Mouse (Mus musculus): ENCODE results near the gene Gm12166. TPM values are rescaled to one million over a fixed set of nuclear protein-coding genes. Genes with fewer than 3 reads are reported as not detected.
A peak's percentile ranks its signal among the peaks of the same experiment; 100 is the strongest.
"Not testable (repeated sequence)": the region's sequence is repeated elsewhere in the genome, so short reads cannot be mapped to it uniquely, and the experiment has no call there.

Gene Gm12166
- polyA plus RNA-seq, 1 experiment from 2014 or later, result 7.3 TPM

- no peak overlapping the region for H3K4me3 ChIP-seq (replicated peaks)
- H3K9me3 ChIP-seq, result no peaks in the 10 kb centered on the region
- no peak overlapping the region for H3K4me2 ChIP-seq (replicated peaks)
- H3K9ac ChIP-seq, result no peak overlapping the region
- H3K4me1 ChIP-seq (replicated peaks), result peaks cover 11% of the 10 kb centered on the region
- no peaks in the 10 kb centered on the region for H3K27me3 ChIP-seq (replicated peaks)
- no peaks in the 10 kb centered on the region for H3K36me3 ChIP-seq
- no peak overlapping the region for H3K27ac ChIP-seq
- no peak for ATAC-seq
- 64% methylated on average over 8 of the region's 8 CpGs for WGBS
These were observed 7.9 kb upstream of the Gm12166 start for GRCm38 (mm10) chr11:46059887-46060650.

DNA sequence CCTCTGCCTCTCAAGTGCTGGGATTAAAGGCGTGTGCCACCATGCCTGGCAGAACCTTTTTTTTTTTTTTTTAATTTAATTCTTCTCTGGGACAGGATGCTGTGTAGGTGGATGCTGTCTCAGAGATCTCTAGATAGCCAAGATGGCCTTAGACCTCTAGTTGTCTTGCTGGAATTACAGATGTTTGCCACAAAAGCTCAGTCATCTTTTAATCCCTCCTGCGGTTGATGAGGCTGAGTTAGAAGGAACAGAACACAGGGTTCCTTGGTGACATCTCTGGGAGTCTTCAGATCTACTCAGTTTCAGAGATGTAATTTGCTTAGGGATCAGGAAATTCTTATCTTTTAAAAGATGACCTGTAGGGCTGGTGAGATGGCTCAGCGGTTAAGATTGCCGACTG, 6.8 kb upstream of the Gm12166 start:
- Histone ChIP-seq H3K27me3 (replicated peaks) (no peaks in the 10 kb centered on the region), H3K9me3 (no peaks in the 10 kb centered on the region), H3K4me3 (replicated peaks) (no peak overlapping the region), H3K27ac (no peak overlapping the region), H3K9ac (no peak overlapping the region), H3K4me2 (replicated peaks) (no peak overlapping the region), H3K4me1 (replicated peaks) (peaks cover 8% of the 10 kb centered on the region; the same call in 1 of the 2 replicates), H3K36me3 (no peaks in the 10 kb centered on the region)
- no peak for ATAC-seq
- 93% methylated on average over 4 of the region's 4 CpGs for WGBS

DNA sequence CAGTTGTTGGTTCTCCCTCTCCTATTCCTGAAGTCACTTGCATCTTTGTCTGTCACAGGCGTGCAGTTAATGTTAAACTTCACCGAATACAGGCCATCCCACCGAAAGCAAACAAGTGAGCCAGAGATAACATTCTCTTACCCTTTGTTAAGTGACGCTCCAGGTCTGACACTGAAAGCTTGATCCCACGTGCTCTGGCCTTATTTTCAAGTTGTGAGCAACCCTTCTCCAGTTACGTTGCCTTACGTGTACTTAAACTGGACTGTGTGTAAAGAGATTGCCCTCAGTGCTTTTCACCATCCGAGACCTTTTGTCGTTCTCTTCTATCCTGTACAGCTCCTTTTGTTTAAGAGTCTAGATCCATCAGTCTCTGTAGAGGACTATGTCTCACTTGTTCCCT, 5.9 kb upstream of the Gm12166 start:
- peak overlapping the region; percentile 72; the same call in 1 of the 2 replicates for H3K9ac ChIP-seq
- no peak for ATAC-seq
- no peaks in the 10 kb centered on the region for H3K36me3 ChIP-seq
- H3K4me2 ChIP-seq (replicated peaks), result peak overlapping the region; percentile 66
- WGBS, result 19% methylated on average over 9 of the region's 9 CpGs
- no peak overlapping the region for H3K27ac ChIP-seq
- no peaks in the 10 kb centered on the region for H3K9me3 ChIP-seq
- H3K27me3 ChIP-seq (replicated peaks), result no peaks in the 10 kb centered on the region
- peak overlapping the region; percentile 65; the same call in 1 of the 2 replicates for H3K4me3 ChIP-seq (replicated peaks)
- H3K4me1 ChIP-seq (replicated peaks), result peaks cover 8% of the 10 kb centered on the region; the same call in 1 of the 2 replicates

- 0 out of 2 replicates have a peak, but pooled peaks have one; percentile 18 for ATAC-seq
- peak overlapping the region; percentile 65 for H3K4me3 ChIP-seq (replicated peaks)
- H3K27ac ChIP-seq, result peak overlapping the region; percentile 90
- 3% methylated on average over 25 of the region's 25 CpGs for WGBS
- peaks cover 8% of the 10 kb centered on the region; the same call in 1 of the 2 replicates for H3K4me1 ChIP-seq (replicated peaks)
- H3K9me3 ChIP-seq, result no peaks in the 10 kb centered on the region
- peak overlapping the region; percentile 72 for H3K9ac ChIP-seq
- no peaks in the 10 kb centered on the region for H3K36me3 ChIP-seq
- H3K4me2 ChIP-seq (replicated peaks), result peak overlapping the region; percentile 66
- no peaks in the 10 kb centered on the region for H3K27me3 ChIP-seq (replicated peaks)
These were observed 4.8 kb upstream of the Gm12166 start for GRCm38 (mm10) chr11:46056770-46057411.

DNA sequence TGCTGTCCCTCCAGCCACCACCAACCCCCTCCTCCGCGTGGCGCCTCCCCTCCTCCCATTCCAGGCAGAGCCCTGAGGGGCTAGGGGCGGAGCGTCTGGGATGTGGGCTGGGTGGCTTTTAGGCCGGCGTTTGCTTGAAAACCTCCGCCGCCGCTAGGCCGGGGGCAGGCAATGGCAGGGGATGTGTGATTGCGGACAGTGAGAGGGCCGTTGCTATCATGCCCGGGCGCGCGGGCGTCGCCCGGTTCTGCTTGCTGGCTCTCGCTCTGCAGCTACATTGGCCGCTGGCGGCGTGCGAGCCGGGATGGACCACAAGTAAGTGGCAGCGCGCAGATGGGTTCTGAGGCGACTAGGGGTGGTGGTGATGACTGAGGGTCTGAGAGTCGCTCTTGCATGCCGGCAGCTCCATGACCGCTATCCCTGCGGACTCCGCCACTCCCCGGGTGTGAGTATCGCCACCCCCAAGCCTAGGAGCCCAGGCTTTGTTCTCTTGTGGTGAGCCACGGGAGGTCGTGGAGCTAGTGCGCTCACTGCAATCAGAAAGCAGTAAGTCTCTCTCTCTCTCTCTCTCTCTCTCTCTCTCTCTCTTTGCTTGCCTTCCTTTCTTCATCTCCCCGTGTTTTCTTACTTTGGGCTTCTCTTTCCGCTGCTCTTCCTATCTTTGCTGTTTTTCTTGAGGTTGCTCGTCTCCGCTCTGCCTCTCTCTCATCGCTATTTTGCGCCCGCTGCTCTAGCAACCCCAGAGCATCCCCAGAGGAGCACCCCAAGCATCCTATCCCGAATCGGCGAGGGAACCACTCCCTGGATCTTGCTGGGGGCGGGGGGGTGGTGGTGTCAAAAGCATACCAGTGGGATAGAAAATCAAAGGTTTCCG, 4.0 kb upstream of the Gm12166 start, which contains the start of gene Adam19:
TSS of gene Adam19 (plus strand) at position 97 of the 874 bp plus-strand sequence.
- Histone ChIP-seq H3K4me3 (replicated peaks) (peak within 1 kb of the TSS; percentile 65), H3K9ac (peak within 1 kb of the TSS; percentile 72), H3K4me1 (replicated peaks) (peaks cover 8% of the 10 kb centered on the region; the same call in 1 of the 2 replicates), H3K9me3 (no peaks in the 10 kb centered on the region), H3K4me2 (replicated peaks) (peak within 1 kb of the TSS; percentile 66), H3K27ac (peak within 1 kb of the TSS; percentile 90), H3K27me3 (replicated peaks) (no peaks in the 10 kb centered on the region), H3K36me3 (no peaks in the 10 kb centered on the region)
- WGBS, result under 1% methylated on average over 50 of the region's 51 CpGs
- peak; percentile 84 for ATAC-seq

- WGBS, result 24% methylated on average over 12 of the region's 13 CpGs
- no peaks in the 10 kb centered on the region for H3K27me3 ChIP-seq (replicated peaks)
- peak overlapping the region; percentile 65 for H3K4me3 ChIP-seq (replicated peaks)
- H3K9me3 ChIP-seq, result no peaks in the 10 kb centered on the region
- peaks cover 8% of the 10 kb centered on the region; the same call in 1 of the 2 replicates for H3K4me1 ChIP-seq (replicated peaks)
- no peaks in the 10 kb centered on the region for H3K36me3 ChIP-seq
- peak overlapping the region; percentile 72 for H3K9ac ChIP-seq
- peak overlapping the region; percentile 66 for H3K4me2 ChIP-seq (replicated peaks)
- peak; percentile 24 for ATAC-seq
- peak overlapping the region; percentile 90 for H3K27ac ChIP-seq
These were observed 3.1 kb upstream of the Gm12166 start for GRCm38 (mm10) chr11:46054911-46055895.

- H3K9ac ChIP-seq, result no peak overlapping the region
- no peak overlapping the region for H3K4me3 ChIP-seq (replicated peaks)
- WGBS, result 50% methylated on average over 5 of the region's 5 CpGs
- no peaks in the 10 kb centered on the region for H3K9me3 ChIP-seq
- H3K27ac ChIP-seq, result no peak overlapping the region
- no peaks in the 10 kb centered on the region for H3K36me3 ChIP-seq
- peaks cover 8% of the 10 kb centered on the region; the same call in 1 of the 2 replicates for H3K4me1 ChIP-seq (replicated peaks)
- no peak for ATAC-seq
- H3K4me2 ChIP-seq (replicated peaks), result no peak overlapping the region
- no peaks in the 10 kb centered on the region for H3K27me3 ChIP-seq (replicated peaks)
These were observed 2.2 kb upstream of the Gm12166 start for GRCm38 (mm10) chr11:46054311-46054710.

DNA sequence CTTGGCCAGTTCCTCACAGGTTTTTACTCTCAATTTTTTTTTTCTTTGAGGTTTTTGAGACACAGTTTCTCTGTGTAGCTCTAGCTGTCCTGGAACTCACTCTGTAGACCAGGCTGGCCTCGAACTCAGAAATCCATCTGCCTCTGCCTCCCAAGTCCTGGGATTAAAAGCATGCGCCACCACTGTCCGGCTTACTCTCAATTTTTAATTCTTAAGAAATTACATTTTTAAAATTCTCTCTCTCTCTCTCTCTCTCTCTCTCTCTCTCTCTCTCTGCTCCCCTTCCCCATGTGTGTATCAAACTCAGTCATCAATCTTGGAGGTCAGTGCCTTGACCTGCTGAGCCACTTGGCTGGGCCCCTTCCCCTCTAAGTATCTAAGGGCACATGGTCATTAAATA, 1.3 kb upstream of the Gm12166 start:
- not testable (repeated sequence) for H3K36me3 ChIP-seq; ATAC-seq; H3K9me3 ChIP-seq; H3K9ac ChIP-seq; H3K4me2 ChIP-seq (replicated peaks); H3K4me3 ChIP-seq (replicated peaks); H3K27me3 ChIP-seq (replicated peaks); H3K27ac ChIP-seq; H3K4me1 ChIP-seq (replicated peaks)
- 92% methylated on average over 3 of the region's 3 CpGs for WGBS

- 86% methylated on average over 3 of the region's 3 CpGs for WGBS
- H3K4me1 ChIP-seq (replicated peaks), result no peaks in the 10 kb centered on the region
- no peaks in the 10 kb centered on the region for H3K36me3 ChIP-seq
- H3K9me3 ChIP-seq, result no peaks in the 10 kb centered on the region
- H3K27ac ChIP-seq, result no peak overlapping the region
- H3K9ac ChIP-seq, result no peak overlapping the region
- no peaks in the 10 kb centered on the region for H3K27me3 ChIP-seq (replicated peaks)
- no peak overlapping the region for H3K4me3 ChIP-seq (replicated peaks)
- no peak for ATAC-seq
- no peak overlapping the region for H3K4me2 ChIP-seq (replicated peaks)
These were observed 4.9 kb downstream of the Gm12166 start for GRCm38 (mm10) chr11:46047264-46047663.

- no peaks in the 10 kb centered on the region for H3K27me3 ChIP-seq (replicated peaks)
- H3K9ac ChIP-seq, result no peak overlapping the region
- H3K36me3 ChIP-seq, result no peaks in the 10 kb centered on the region
- no peaks in the 10 kb centered on the region for H3K4me1 ChIP-seq (replicated peaks)
- WGBS, result 87% methylated on average over 5 of the region's 5 CpGs
- no peak for ATAC-seq
- no peak overlapping the region for H3K4me3 ChIP-seq (replicated peaks)
- no peaks in the 10 kb centered on the region for H3K9me3 ChIP-seq
- no peak overlapping the region for H3K27ac ChIP-seq
- H3K4me2 ChIP-seq (replicated peaks), result no peak overlapping the region
These were observed 7.3 kb downstream of the Gm12166 start for GRCm38 (mm10) chr11:46044781-46045180.

- H3K9me3 ChIP-seq, result no peaks in the 10 kb centered on the region
- no peak overlapping the region for H3K4me3 ChIP-seq (replicated peaks)
- H3K27me3 ChIP-seq (replicated peaks), result no peaks in the 10 kb centered on the region
- 58% methylated on average over 12 of the region's 12 CpGs for WGBS
- no peaks in the 10 kb centered on the region for H3K36me3 ChIP-seq
- no peak overlapping the region for H3K27ac ChIP-seq
- H3K4me2 ChIP-seq (replicated peaks), result no peak overlapping the region
- H3K9ac ChIP-seq, result no peak overlapping the region
- no peak for ATAC-seq
- H3K4me1 ChIP-seq (replicated peaks), result 0 out of 2 replicates have a peak, but pooled peaks cover 2% of the 10 kb centered on the region
These were observed 10.4 kb downstream of the Gm12166 start for GRCm38 (mm10) chr11:46041607-46042267.
